Mouse (Mus musculus): ENCODE measurements around the gene Col5a3.

- no peak for TF ChIP-seq CTCF (IDR thresholded peaks at IDR 0.05; ENCODE audit: control insufficient read depth, insufficient read depth, insufficient replicate concordance, low read depth, low read length)
- TF ChIP-seq POLR2A (IDR thresholded peaks at IDR 0.05; ENCODE audit: control insufficient read depth, low read depth, low read length): no peak
These were observed 22.5 kb upstream of the Col5a3 start for GRCm38 (mm10) chr9:20837184-20837947.
